Mouse (Mus musculus) neural tube, embryonic 12.5 days (tissue): ENCODE results near the gene Cd6. TPM values are rescaled to one million over a fixed set of nuclear protein-coding genes. Genes with fewer than 3 reads are reported as not detected.

Experiments used
- ATAC-seq: fragments of 200-750 bp; cut with Nextera tagmentation; 2 replicates; pipeline ENCODE4 v1.8.0; 2017; ENCODE audit warnings: low read depth, mild to moderate bottlenecking, moderate TSS enrichment, moderate library complexity; ENCODE audit not compliant: low FRiP score
- H3K27ac ChIP-seq: fragments of 300-500 bp; sonication (generic); 2 replicates; pipeline ENCODE4 v1.5.1; 2016
- H3K27me3 ChIP-seq: fragments of 300-500 bp; sonication (generic); replicated peaks from 2 replicates; pipeline ENCODE4 v1.6.1; 2016; ENCODE audit warnings: mild to moderate bottlenecking
- H3K36me3 ChIP-seq: fragments of 300-500 bp; sonication (generic); 2 replicates; pipeline ENCODE4 v1.6.1; 2016; ENCODE audit warnings: mild to moderate bottlenecking
- H3K4me1 ChIP-seq: fragments of 300-500 bp; sonication (generic); 2 replicates; pipeline ENCODE4 v1.6.1; 2016
- H3K4me2 ChIP-seq: fragments of 300-500 bp; sonication (generic); replicated peaks from 2 replicates; pipeline ENCODE4 v1.6.1; 2016; ENCODE audit warnings: mild to moderate bottlenecking
- H3K4me3 ChIP-seq: fragments of 300-500 bp; sonication (generic); 2 replicates; pipeline ENCODE4 v1.5.1; 2016
- H3K9ac ChIP-seq: fragments of 300-500 bp; sonication (generic); 2 replicates; pipeline ENCODE4 v1.6.1; 2016; ENCODE audit warnings: mild to moderate bottlenecking
- H3K9me3 ChIP-seq: fragments of 300-500 bp; sonication (generic); 2 replicates; pipeline ENCODE4 v1.6.1; 2016; ENCODE audit warnings: mild to moderate bottlenecking
- WGBS: fragments of 180-500 bp; shearing (Covaris S2); methylation state at CpG from one replicate; pipeline ENCODE4 v1.1.7; 2016; 5-methylcytosine and 5-hydroxymethylcytosine counted together
- polyA plus RNA-seq: library from polyadenylated mRNA; unstranded; fragments of >200 nt; fragmentation: Nextera tagmentation; extraction: Ambion mirVana; gene quantifications from 2 replicates; pipeline ENCODE4 v1.2.1, GENCODE M21; 2016

Cd6 gene
- polyA plus RNA-seq, 1 experiment from 2014 or later = not detected

GRCm38 (mm10) chr19:10855422-10855821 is 25.6 kb upstream of the Cd6 start:
- 91% methylated on average over 3 of the region's 3 CpGs for WGBS
- Histone ChIP-seq H3K4me2 (no peak overlapping the region), H3K4me1 (no peaks in the 10 kb centered on the region), H3K4me3 (no peak overlapping the region), H3K27ac (no peak overlapping the region), H3K27me3 (no peaks in the 10 kb centered on the region), H3K36me3 (peaks cover 47% of the 10 kb centered on the region), H3K9me3 (no peaks in the 10 kb centered on the region), H3K9ac (no peak overlapping the region)
- no peak for ATAC-seq

GRCm38 (mm10) chr19:10847311-10848087 is 17.6 kb upstream of the Cd6 start:
- H3K9ac ChIP-seq = no peak overlapping the region
- 43% methylated on average over 3 of the region's 3 CpGs for WGBS

GRCm38 (mm10) chr19:10846150-10846549 is 16.3 kb upstream of the Cd6 start:
- 67% methylated on average over 7 of the region's 7 CpGs for WGBS
- no peaks in the 10 kb centered on the region for H3K27me3 ChIP-seq
- H3K36me3 ChIP-seq = no peaks in the 10 kb centered on the region
- H3K9me3 ChIP-seq = no peaks in the 10 kb centered on the region
- H3K4me1 ChIP-seq = no peaks in the 10 kb centered on the region
- ATAC-seq = no peak
- H3K9ac ChIP-seq = no peak overlapping the region
- no peak overlapping the region for H3K4me3 ChIP-seq
- H3K4me2 ChIP-seq = no peak overlapping the region
- no peak overlapping the region for H3K27ac ChIP-seq

More at GRCm38 (mm10) chr19:10847311-10848087, 17.6 kb upstream of the Cd6 start:
- H3K4me2 ChIP-seq = no peak overlapping the region
- ATAC-seq = no peak
- no peaks in the 10 kb centered on the region for H3K36me3 ChIP-seq
- H3K4me1 ChIP-seq = no peaks in the 10 kb centered on the region
- H3K9me3 ChIP-seq = no peaks in the 10 kb centered on the region
- no peaks in the 10 kb centered on the region for H3K27me3 ChIP-seq
- no peak overlapping the region for H3K4me3 ChIP-seq
- no peak overlapping the region for H3K27ac ChIP-seq

- H3K4me2 ChIP-seq = no peak overlapping the region
- no peaks in the 10 kb centered on the region for H3K36me3 ChIP-seq
- no peak for ATAC-seq
- H3K9ac ChIP-seq = no peak overlapping the region
- H3K9me3 ChIP-seq = no peaks in the 10 kb centered on the region
- H3K4me3 ChIP-seq = no peak overlapping the region
- no peaks in the 10 kb centered on the region for H3K4me1 ChIP-seq
- 92% methylated on average over 3 of the region's 3 CpGs for WGBS
- H3K27me3 ChIP-seq = no peaks in the 10 kb centered on the region
- no peak overlapping the region for H3K27ac ChIP-seq
Observed at GRCm38 (mm10) chr19:10845454-10845853, 15.6 kb upstream of the Cd6 start.

- H3K9ac ChIP-seq = no peak overlapping the region
- no peaks in the 10 kb centered on the region for H3K36me3 ChIP-seq
- H3K27ac ChIP-seq = no peak overlapping the region
- WGBS = 87% methylated on average over 5 of the region's 5 CpGs
- no peak for ATAC-seq
- H3K9me3 ChIP-seq = no peaks in the 10 kb centered on the region
- H3K27me3 ChIP-seq = no peaks in the 10 kb centered on the region
- no peak overlapping the region for H3K4me2 ChIP-seq
- no peaks in the 10 kb centered on the region for H3K4me1 ChIP-seq
- no peak overlapping the region for H3K4me3 ChIP-seq
Observed at GRCm38 (mm10) chr19:10844206-10844605, 14.3 kb upstream of the Cd6 start.

- Histone ChIP-seq H3K27ac (no peak overlapping the region), H3K4me3 (no peak overlapping the region), H3K4me1 (no peaks in the 10 kb centered on the region), H3K9me3 (no peaks in the 10 kb centered on the region), H3K27me3 (no peaks in the 10 kb centered on the region), H3K4me2 (no peak overlapping the region), H3K9ac (no peak overlapping the region), H3K36me3 (no peaks in the 10 kb centered on the region)
- 56% methylated on average over 24 of the region's 24 CpGs for WGBS
- ATAC-seq = no peak
Observed at GRCm38 (mm10) chr19:10842914-10843313, 13.1 kb upstream of the Cd6 start.

GRCm38 (mm10) chr19:10841721-10842626 is 12.1 kb upstream of the Cd6 start:
- no peaks in the 10 kb centered on the region for H3K9me3 ChIP-seq
- H3K9ac ChIP-seq = no peak overlapping the region
- no peak overlapping the region for H3K4me3 ChIP-seq
- no peaks in the 10 kb centered on the region for H3K4me1 ChIP-seq
- no peak overlapping the region for H3K27ac ChIP-seq
- H3K4me2 ChIP-seq = no peak overlapping the region
- H3K36me3 ChIP-seq = no peaks in the 10 kb centered on the region
- ATAC-seq = no peak
- no peaks in the 10 kb centered on the region for H3K27me3 ChIP-seq
- 64% methylated on average over 16 of the region's 16 CpGs for WGBS

- Histone ChIP-seq H3K9ac (no peak within 1 kb of the TSS), H3K9me3 (no peaks in the 10 kb centered on the region), H3K27me3 (no peaks in the 10 kb centered on the region), H3K4me3 (no peak within 1 kb of the TSS), H3K27ac (no peak within 1 kb of the TSS), H3K4me1 (no peaks in the 10 kb centered on the region), H3K36me3 (no peaks in the 10 kb centered on the region), H3K4me2 (no peak within 1 kb of the TSS)
- no peak for ATAC-seq
- 81% methylated on average over 15 of the region's 15 CpGs for WGBS
Observed at GRCm38 (mm10) chr19:10839010-10839892, 9.4 kb upstream of the Cd6 start, which contains the start of gene Slc15a3. Slc15a3 (plus strand) TSS chr19:10839727.

- H3K27ac ChIP-seq = no peak overlapping the region
- H3K4me2 ChIP-seq = no peak overlapping the region
- H3K36me3 ChIP-seq = no peaks in the 10 kb centered on the region
- ATAC-seq = no peak
- no peak overlapping the region for H3K4me3 ChIP-seq
- no peaks in the 10 kb centered on the region for H3K27me3 ChIP-seq
- WGBS = 66% methylated on average over 3 of the region's 3 CpGs
- H3K9ac ChIP-seq = no peak overlapping the region
- H3K4me1 ChIP-seq = no peaks in the 10 kb centered on the region
- no peaks in the 10 kb centered on the region for H3K9me3 ChIP-seq
Observed at GRCm38 (mm10) chr19:10835671-10836070, 5.8 kb upstream of the Cd6 start.

- Histone ChIP-seq H3K27ac (no peak overlapping the region), H3K4me3 (no peak overlapping the region), H3K9ac (no peak overlapping the region), H3K36me3 (no peaks in the 10 kb centered on the region), H3K4me1 (no peaks in the 10 kb centered on the region), H3K4me2 (no peak overlapping the region), H3K9me3 (no peaks in the 10 kb centered on the region), H3K27me3 (no peaks in the 10 kb centered on the region)
- no peak for ATAC-seq
- WGBS = 78% methylated on average over 3 of the region's 3 CpGs
Observed at GRCm38 (mm10) chr19:10833611-10834010, 3.8 kb upstream of the Cd6 start.

GRCm38 (mm10) chr19:10832030-10832429 is 2.2 kb upstream of the Cd6 start:
- no peaks in the 10 kb centered on the region for H3K9me3 ChIP-seq
- no peaks in the 10 kb centered on the region for H3K27me3 ChIP-seq
- 88% methylated on average over 3 of the region's 3 CpGs for WGBS
- H3K27ac ChIP-seq = no peak overlapping the region
- H3K9ac ChIP-seq = no peak overlapping the region
- H3K4me3 ChIP-seq = no peak overlapping the region
- no peaks in the 10 kb centered on the region for H3K4me1 ChIP-seq
- H3K4me2 ChIP-seq = no peak overlapping the region
- no peaks in the 10 kb centered on the region for H3K36me3 ChIP-seq
- ATAC-seq = no peak

- ATAC-seq = no peak
- H3K36me3 ChIP-seq = no peaks in the 10 kb centered on the region
- no peaks in the 10 kb centered on the region for H3K4me1 ChIP-seq
- H3K9me3 ChIP-seq = no peaks in the 10 kb centered on the region
- no peak overlapping the region for H3K27ac ChIP-seq
- H3K27me3 ChIP-seq = no peaks in the 10 kb centered on the region
- 11% methylated on average over 5 of the region's 5 CpGs for WGBS
- H3K4me2 ChIP-seq = no peak overlapping the region
- no peak overlapping the region for H3K4me3 ChIP-seq
- no peak overlapping the region for H3K9ac ChIP-seq
Observed at GRCm38 (mm10) chr19:10831424-10831823, 1.6 kb upstream of the Cd6 start.
